Mouse (Mus musculus): Measurements from ENCODE around the gene A530084C06Rik. TPM values are rescaled to one million over a fixed set of nuclear protein-coding genes. Genes with fewer than 3 reads are reported as not detected.

A530084C06Rik gene
- polyA plus RNA-seq, 1 experiment from 2014 or later = not detected

- Histone ChIP-seq H3K27ac (replicated peaks) (no peak overlapping the region), H3K36me3 (no peaks in the 10 kb centered on the region), H3K4me3 (no peak overlapping the region), H3K9me3 (replicated peaks) (no peaks in the 10 kb centered on the region), H3K4me1 (peaks cover 16% of the 10 kb centered on the region), H3K27me3 (ENCODE audit: low read depth, poor library complexity, severe bottlenecking) (peaks cover 68% of the 10 kb centered on the region)
- DNase-seq (ENCODE audit: low spot score) = no peak
- WGBS = 69% methylated on average over 6 of the region's 6 CpGs
These were observed 5.3 kb upstream of the A530084C06Rik start for GRCm38 (mm10) chr13:31564394-31564793.

GRCm38 (mm10) chr13:31559419-31560144 lies 449 bp upstream of the A530084C06Rik start:
- Histone ChIP-seq H3K4me3 (peak overlapping the region; percentile 72), H3K4me1 (peaks cover 35% of the 10 kb centered on the region), H3K36me3 (no peaks in the 10 kb centered on the region), H3K27me3 (ENCODE audit: low read depth, poor library complexity, severe bottlenecking) (peaks cover 100% of the 10 kb centered on the region), H3K27ac (replicated peaks) (peak overlapping the region; percentile 38; the same call in 1 of the 2 replicates), H3K9me3 (replicated peaks) (no peaks in the 10 kb centered on the region)
- WGBS = under 1% methylated on average over 92 of the region's 92 CpGs
- DNase-seq (ENCODE audit: low spot score) = peak; percentile 70

- Histone ChIP-seq H3K9me3 (replicated peaks) (no peaks in the 10 kb centered on the region), H3K36me3 (no peaks in the 10 kb centered on the region), H3K27ac (replicated peaks) (0 out of 2 replicates have a peak overlapping the region, but pooled peaks have one; percentile 17), H3K27me3 (ENCODE audit: low read depth, poor library complexity, severe bottlenecking) (peaks cover 95% of the 10 kb centered on the region), H3K4me3 (peak overlapping the region; percentile 72), H3K4me1 (peaks cover 35% of the 10 kb centered on the region)
- DNase-seq (ENCODE audit: low spot score) = peak; percentile 56
- WGBS = under 1% methylated on average over 73 of the region's 73 CpGs
These were observed 1.2 kb downstream of the A530084C06Rik start for GRCm38 (mm10) chr13:31557768-31558520.

GRCm38 (mm10) chr13:31556964-31557767 lies 2.0 kb downstream of the A530084C06Rik start:
- WGBS = 6% methylated on average over 24 of the region's 24 CpGs
- peak; percentile 38 for DNase-seq (ENCODE audit: low spot score)
- peak overlapping the region; percentile 72 for H3K4me3 ChIP-seq

GRCm38 (mm10) chr13:31555834-31556233 lies 3.3 kb downstream of the A530084C06Rik start, which contains the start of gene Foxq1:
Gene Foxq1 (plus strand): TSS chr13:31556134.
- no peak for DNase-seq (ENCODE audit: low spot score)
- WGBS = 77% methylated on average over 4 of the region's 4 CpGs
- Histone ChIP-seq H3K27me3 (ENCODE audit: low read depth, poor library complexity, severe bottlenecking) (peaks cover 73% of the 10 kb centered on the region), H3K36me3 (no peaks in the 10 kb centered on the region), H3K9me3 (replicated peaks) (no peaks in the 10 kb centered on the region), H3K27ac (replicated peaks) (no peak within 1 kb of the TSS), H3K4me3 (no peak within 1 kb of the TSS), H3K4me1 (peaks cover 28% of the 10 kb centered on the region)

More at GRCm38 (mm10) chr13:31556964-31557767, 2.0 kb downstream of the A530084C06Rik start:
- no peaks in the 10 kb centered on the region for H3K36me3 ChIP-seq
- peaks cover 28% of the 10 kb centered on the region for H3K4me1 ChIP-seq
- H3K9me3 ChIP-seq (replicated peaks) = no peaks in the 10 kb centered on the region
- H3K27me3 ChIP-seq (ENCODE audit: low read depth, poor library complexity, severe bottlenecking) = peaks cover 87% of the 10 kb centered on the region
- H3K27ac ChIP-seq (replicated peaks) = no peak overlapping the region

GRCm38 (mm10) chr13:31547610-31548009 lies 11.5 kb downstream of the A530084C06Rik start:
- DNase-seq (ENCODE audit: low spot score) = no peak
- Histone ChIP-seq H3K27ac (replicated peaks) (no peak overlapping the region), H3K9me3 (replicated peaks) (no peaks in the 10 kb centered on the region), H3K4me1 (no peaks in the 10 kb centered on the region), H3K36me3 (no peaks in the 10 kb centered on the region), H3K27me3 (ENCODE audit: low read depth, poor library complexity, severe bottlenecking) (no peaks in the 10 kb centered on the region), H3K4me3 (no peak overlapping the region)
- WGBS = 90% methylated on average over 9 of the region's 9 CpGs

GRCm38 (mm10) chr13:31547204-31547603 lies 11.9 kb downstream of the A530084C06Rik start:
- no peaks in the 10 kb centered on the region for H3K9me3 ChIP-seq (replicated peaks)
- H3K4me3 ChIP-seq = no peak overlapping the region
- no peaks in the 10 kb centered on the region for H3K36me3 ChIP-seq
- DNase-seq (ENCODE audit: low spot score) = no peak
- H3K4me1 ChIP-seq = no peaks in the 10 kb centered on the region
- H3K27me3 ChIP-seq (ENCODE audit: low read depth, poor library complexity, severe bottlenecking) = no peaks in the 10 kb centered on the region
- no peak overlapping the region for H3K27ac ChIP-seq (replicated peaks)
- WGBS = 89% methylated on average over 3 of the region's 3 CpGs

GRCm38 (mm10) chr13:31546784-31547183 lies 12.3 kb downstream of the A530084C06Rik start:
- WGBS = 78% methylated on average over 2 of the region's 2 CpGs
- H3K4me3 ChIP-seq = no peak overlapping the region
- no peaks in the 10 kb centered on the region for H3K4me1 ChIP-seq
- no peak for DNase-seq (ENCODE audit: low spot score)
- H3K9me3 ChIP-seq (replicated peaks) = no peaks in the 10 kb centered on the region
- H3K27me3 ChIP-seq (ENCODE audit: low read depth, poor library complexity, severe bottlenecking) = no peaks in the 10 kb centered on the region
- H3K36me3 ChIP-seq = no peaks in the 10 kb centered on the region
- H3K27ac ChIP-seq (replicated peaks) = no peak overlapping the region

GRCm38 (mm10) chr13:31543021-31543420 lies 16.1 kb downstream of the A530084C06Rik start:
- H3K4me1 ChIP-seq = no peaks in the 10 kb centered on the region
- no peak for DNase-seq (ENCODE audit: low spot score)
- H3K27ac ChIP-seq (replicated peaks) = no peak overlapping the region
- 91% methylated on average over 5 of the region's 5 CpGs for WGBS
- no peak overlapping the region for H3K4me3 ChIP-seq
- no peaks in the 10 kb centered on the region for H3K36me3 ChIP-seq
- no peaks in the 10 kb centered on the region for H3K9me3 ChIP-seq (replicated peaks)
- no peaks in the 10 kb centered on the region for H3K27me3 ChIP-seq (ENCODE audit: low read depth, poor library complexity, severe bottlenecking)

GRCm38 (mm10) chr13:31534726-31535125 lies 24.4 kb downstream of the A530084C06Rik start:
- Histone ChIP-seq H3K27ac (replicated peaks) (no peak overlapping the region), H3K36me3 (no peaks in the 10 kb centered on the region), H3K9me3 (replicated peaks) (no peaks in the 10 kb centered on the region), H3K27me3 (ENCODE audit: low read depth, poor library complexity, severe bottlenecking) (no peaks in the 10 kb centered on the region), H3K4me1 (peaks cover 4% of the 10 kb centered on the region; the same call in 1 of the 2 replicates), H3K4me3 (no peak overlapping the region)
- 96% methylated on average over 4 of the region's 4 CpGs for WGBS
- no peak for DNase-seq (ENCODE audit: low spot score)

- 73% methylated on average over 8 of the region's 8 CpGs for WGBS
- Histone ChIP-seq H3K4me3 (no peak overlapping the region), H3K4me1 (peaks cover 4% of the 10 kb centered on the region; the same call in 1 of the 2 replicates), H3K27me3 (ENCODE audit: low read depth, poor library complexity, severe bottlenecking) (no peaks in the 10 kb centered on the region), H3K27ac (replicated peaks) (no peak overlapping the region), H3K36me3 (no peaks in the 10 kb centered on the region), H3K9me3 (replicated peaks) (no peaks in the 10 kb centered on the region)
- no peak for DNase-seq (ENCODE audit: low spot score)
These were observed 27.5 kb downstream of the A530084C06Rik start for GRCm38 (mm10) chr13:31531651-31532061.

- H3K9me3 ChIP-seq (replicated peaks) = no peaks in the 10 kb centered on the region
- H3K27ac ChIP-seq (replicated peaks) = no peak overlapping the region
- no peaks in the 10 kb centered on the region for H3K27me3 ChIP-seq (ENCODE audit: low read depth, poor library complexity, severe bottlenecking)
- H3K36me3 ChIP-seq = no peaks in the 10 kb centered on the region
- 91% methylated on average over 5 of the region's 5 CpGs for WGBS
- no peak for DNase-seq (ENCODE audit: low spot score)
- H3K4me1 ChIP-seq = peaks cover 4% of the 10 kb centered on the region; the same call in 1 of the 2 replicates
- H3K4me3 ChIP-seq = no peak overlapping the region
These were observed 27.9 kb downstream of the A530084C06Rik start for GRCm38 (mm10) chr13:31531186-31531585.

Data from midbrain, embryonic 10.5 days (tissue).